Mouse (Mus musculus) kidney, adult 9 months (tissue): ENCODE data around the gene Cwc22.

Experiments
- DNase-seq: peaks from one replicate; pipeline ENCODE4 v3.0.0; 2022

Gene Cwc22

DNA sequence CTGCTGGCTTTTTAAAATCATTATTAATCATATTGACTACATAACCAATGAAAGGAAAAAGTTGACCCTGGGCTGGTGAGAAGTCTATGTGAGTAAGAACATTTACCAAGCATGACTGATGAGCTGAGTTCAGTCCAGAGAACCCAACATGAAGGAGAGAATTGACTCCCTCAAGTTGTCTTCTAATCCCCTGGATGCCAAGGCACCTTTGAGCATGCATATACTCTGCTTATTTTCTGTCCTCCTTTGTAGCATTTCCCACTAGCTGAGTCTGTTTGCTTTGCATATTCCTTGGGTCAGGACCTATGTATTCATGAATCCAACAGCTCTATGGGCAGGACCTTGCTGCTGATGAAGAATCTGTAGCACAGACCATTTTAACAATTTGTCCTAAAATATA is 75.0 kb downstream of the Cwc22 start:
- no peak for DNase-seq

DNA sequence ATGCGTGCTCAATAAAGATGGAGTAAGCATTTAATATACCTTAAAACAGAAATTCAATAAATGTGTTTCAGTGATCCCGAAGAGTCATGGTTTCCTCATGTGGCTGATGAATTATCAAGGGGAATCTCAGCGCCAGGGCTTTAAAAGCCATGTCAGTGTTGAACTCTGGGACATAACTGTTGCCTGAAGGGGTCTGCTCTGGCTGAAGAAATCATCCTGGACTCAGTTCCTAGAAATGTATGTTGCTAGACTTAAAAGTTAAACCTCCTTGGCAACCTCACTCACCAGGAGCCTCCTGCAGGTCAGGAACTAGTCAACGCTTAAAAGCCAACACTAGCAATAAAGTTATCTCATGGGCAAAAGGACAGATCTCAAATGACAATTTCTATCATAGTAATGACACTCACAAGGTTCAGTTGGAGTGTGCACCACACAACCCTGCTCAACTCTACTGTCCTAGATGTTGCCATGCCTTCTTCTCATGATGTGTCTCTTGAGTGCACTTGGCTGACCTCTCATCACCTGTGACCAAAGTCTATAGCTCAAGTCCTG is 76.4 kb downstream of the Cwc22 start:
- no peak for DNase-seq

DNA sequence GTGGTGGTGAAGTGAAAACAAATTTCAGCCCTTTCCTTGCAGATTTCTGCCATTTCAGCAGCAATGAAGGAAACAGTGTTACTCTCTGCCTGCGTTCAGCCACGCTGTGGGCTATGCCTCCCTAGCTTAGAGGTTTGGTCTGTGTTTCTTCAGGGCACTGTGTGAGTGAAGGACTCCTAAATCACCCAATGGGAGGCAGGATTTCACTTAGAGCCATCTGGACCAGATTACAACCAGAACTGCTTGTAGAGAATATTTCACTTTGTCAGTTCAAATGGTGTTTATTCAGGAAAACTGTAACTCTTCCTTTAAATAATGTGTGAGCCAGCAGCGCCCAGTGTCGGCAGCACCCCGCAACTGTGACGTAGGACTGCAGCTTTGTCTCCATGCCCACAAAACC is 82.2 kb downstream of the Cwc22 start:
- no peak for DNase-seq

DNA sequence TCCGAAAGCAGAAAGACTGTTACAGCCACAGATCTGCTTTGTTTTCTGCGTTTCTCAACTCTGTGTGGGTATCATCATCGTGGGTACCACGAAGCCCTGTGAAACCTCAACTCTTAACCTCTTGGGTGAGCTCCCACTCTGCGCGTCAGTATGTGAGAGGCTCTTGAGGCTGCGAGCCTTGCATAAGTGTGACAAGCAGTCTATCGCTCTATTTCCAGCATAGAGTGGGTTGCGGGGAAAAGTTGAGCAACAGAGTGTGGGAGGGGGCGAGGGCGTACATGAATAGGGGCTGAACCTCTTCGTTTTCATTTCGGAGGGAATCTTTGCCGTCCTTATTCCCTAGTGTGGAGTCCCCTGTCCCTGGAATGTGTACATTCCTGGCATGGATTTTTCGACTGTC is 82.7 kb downstream of the Cwc22 start:
- DNase-seq = no peak

DNA sequence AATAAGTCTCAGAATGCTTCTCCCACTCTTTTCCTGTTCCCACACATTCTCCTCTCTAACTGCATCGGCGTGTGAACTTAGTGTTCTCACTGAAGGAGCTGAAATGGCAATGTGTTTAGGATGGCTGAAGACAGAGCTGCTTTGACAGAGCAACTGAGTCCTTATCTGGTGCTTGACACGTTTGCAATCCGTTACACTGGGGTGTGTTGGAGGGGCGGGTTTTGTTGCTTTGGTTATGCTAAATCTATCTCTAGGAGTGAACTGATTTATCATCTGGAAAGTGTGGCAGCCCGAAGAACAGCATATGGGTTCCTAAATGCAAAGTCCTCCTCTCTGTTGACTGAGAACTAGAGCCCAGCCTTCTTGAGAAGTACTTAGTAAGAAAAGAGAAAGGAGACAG is 104.7 kb downstream of the Cwc22 start:
- no peak for DNase-seq

DNA sequence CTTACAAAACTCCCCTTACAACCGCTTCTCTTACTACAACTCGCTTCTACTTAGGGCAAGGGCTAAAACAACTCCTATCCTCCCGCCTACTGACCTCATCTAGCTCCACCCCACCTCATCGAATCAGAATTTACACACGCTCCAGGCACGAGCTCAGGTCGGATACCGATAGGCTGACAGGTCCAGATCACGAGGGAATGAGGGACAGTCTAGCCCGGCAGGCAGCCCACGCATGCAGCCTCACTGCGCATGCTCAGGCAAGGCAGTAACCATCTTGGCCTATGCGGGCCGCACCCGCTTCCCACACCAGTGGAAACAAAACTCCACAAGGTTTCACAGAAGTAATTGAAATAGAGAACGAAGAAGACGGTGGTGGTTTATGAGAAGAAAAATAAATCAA is 106.6 kb downstream of the Cwc22 start:
- DNase-seq = no peak

DNA sequence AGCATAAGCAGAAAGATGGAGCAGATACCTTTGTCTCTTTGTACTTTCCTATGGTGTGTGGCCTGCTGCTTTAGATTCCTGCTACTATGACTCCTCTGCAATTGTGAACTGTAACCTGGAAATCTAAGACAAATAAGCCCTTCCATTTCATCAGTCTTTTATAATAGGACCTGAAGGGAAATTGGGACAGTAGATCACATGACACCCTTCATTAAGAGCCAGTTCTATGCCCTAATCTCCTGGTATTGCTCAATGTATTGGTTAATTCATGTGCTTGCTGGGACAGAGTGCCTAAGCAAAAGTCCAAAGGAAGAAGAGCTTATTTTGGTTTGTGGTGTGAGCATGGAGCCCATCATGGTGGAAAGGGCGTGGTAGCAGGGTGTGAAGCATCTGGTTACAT is 107.5 kb downstream of the Cwc22 start:
- DNase-seq = no peak

DNA sequence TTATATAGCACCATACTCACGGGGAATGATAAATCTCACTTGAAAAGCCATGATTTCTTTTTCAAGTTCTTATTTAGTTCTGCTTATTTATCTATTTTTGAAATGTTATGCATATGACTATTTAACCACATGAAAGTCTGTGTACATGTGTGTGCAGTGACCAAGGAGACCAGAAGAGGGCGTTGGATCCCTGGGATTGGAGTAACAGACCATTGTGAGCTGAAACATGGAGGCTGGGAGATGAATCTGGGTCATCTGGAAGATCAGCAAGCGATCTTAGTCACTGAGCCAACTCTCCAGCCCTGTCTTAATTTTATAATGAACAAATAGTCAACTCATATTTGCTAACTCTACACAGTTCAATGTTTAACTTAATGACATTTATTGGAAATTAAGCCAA is 110.4 kb downstream of the Cwc22 start:
- no peak for DNase-seq
